In genomic region chr3:40527976-40528950, GRCm38 (mm10) we compare ENCODE assay signal across 14 mouse cellular contexts. TPM values are rescaled to one million over a fixed set of nuclear protein-coding genes. Genes with fewer than 3 reads are reported as not detected.
DNase-seq lines count a peak whose midpoint lies in the region; ATAC-seq and TF ChIP-seq lines count a peak whose summit lies in the region.
"Had no signal": no experiment of that assay in that cellular context is flagged by ENCODE, and none has a peak within 500 bp of the region (broad histone marks: within the 10 kb centered on the region; RNA-seq: fewer than 3 reads in every experiment).

No protein-coding gene starts in this region.

- 33% methylated on average over 9 of the region's 9 CpGs for WGBS in limb, embryonic 13.5 days
- WGBS in limb, embryonic 10.5 days: 34% methylated on average over 9 of the region's 9 CpGs
- 14% methylated on average over 9 of the region's 9 CpGs for WGBS in liver, embryonic 11.5 days

- in situ Hi-C loops in CH12.LX (cut with MboI; ENCODE audit: low pct_ligation_motif_present, low pct_unique_long_range_greater_than_20kb, low sequenced_read_pairs): no loop called here

- peak; percentile 16 to 22 for DNase-seq in cerebellum, postnatal 10 days
- DNase-seq in limb, embryonic 10.5 days (ENCODE audit: low spot score): no peak
- DNase-seq in CH12.LX (ENCODE audit: extremely low read depth): no peak
- no peak for DNase-seq in liver, embryonic 11.5 days (ENCODE audit: low spot score)
- no peak for DNase-seq in gastrocnemius, postnatal 36 days
- DNase-seq in frontal cortex, postnatal 14 days (ENCODE audit: low spot score in 2 of 2): no peak
- DNase-seq: cerebellum, adult 11 months; forebrain, postnatal 0 days had no signal

- TF ChIP-seq RAD21 in CH12.LX (IDR thresholded peaks at IDR 0.05; ENCODE audit: low read depth, low read length): no peak

- no peak for TF ChIP-seq EP300 in CH12.LX (IDR thresholded peaks at IDR 0.05; ENCODE audit: low read length)

- H3K27me3 ChIP-seq in limb, embryonic 13.5 days: peaks cover 47% of the 10 kb centered on the region
- peaks cover 68% of the 10 kb centered on the region for H3K27me3 ChIP-seq in limb, embryonic 10.5 days (ENCODE audit: low read depth, poor library complexity, severe bottlenecking)
- H3K27me3 ChIP-seq in CH12.LX (replicated peaks): no peaks in the 10 kb centered on the region
- peaks cover 21% of the 10 kb centered on the region for H3K27me3 ChIP-seq in liver, embryonic 11.5 days (replicated peaks; ENCODE audit: control insufficient read depth, insufficient read depth, low read length)

- 0 out of 2 replicates have a peak overlapping the region, but pooled peaks have one; percentile 9 for H3K4me2 ChIP-seq in limb, embryonic 13.5 days (replicated peaks)
- H3K4me2 ChIP-seq in CH12.LX (ENCODE audit: insufficient read depth, low read depth, poor library complexity, severe bottlenecking): peak overlapping the region; percentile 42; the same call in 1 of the 2 replicates
- peak overlapping the region; percentile 55 for H3K4me2 ChIP-seq in liver, embryonic 11.5 days
- H3K4me2 ChIP-seq: heart, embryonic 15.5 days; midbrain, embryonic 13.5 days had no signal

- H3K4me3 ChIP-seq in limb, embryonic 13.5 days: no peak overlapping the region
- H3K4me3 ChIP-seq in limb, embryonic 10.5 days: no peak overlapping the region
- H3K4me3 ChIP-seq in CH12.LX (replicated peaks in 1 of 3; ENCODE audit: low read depth in 2 of 3, low read length in 2 of 3, poor library complexity in 1 of 3): no peak overlapping the region
- H3K4me3 ChIP-seq in liver, embryonic 11.5 days (ENCODE audit: low read depth, low read length): peak overlapping the region; percentile 26; the same call in 1 of the 2 replicates
- H3K4me3 ChIP-seq: embryonic facial prominence, embryonic 10.5 days; heart, embryonic 15.5 days; left cerebral cortex, adult 2 months; midbrain, embryonic 13.5 days had no signal

- TF ChIP-seq CTCF in CH12.LX (conservative IDR thresholded peaks at IDR 0.05 in 1 of 2, IDR thresholded peaks at IDR 0.05 in 1 of 2; ENCODE audit: low read depth in 2 of 2, low read length in 2 of 2): no peak

- no peak overlapping the region for H3K9ac ChIP-seq in limb, embryonic 13.5 days
- no peak overlapping the region for H3K9ac ChIP-seq in CH12.LX (ENCODE audit: insufficient read depth, low read depth)
- H3K9ac ChIP-seq in liver, embryonic 11.5 days (ENCODE audit: low read depth, low read length): no peak overlapping the region; the same call in 1 of the 2 replicates
- H3K9ac ChIP-seq: forebrain, postnatal 0 days; heart, embryonic 15.5 days; midbrain, embryonic 13.5 days had no signal

- TF ChIP-seq POLR2A in CH12.LX (IDR thresholded peaks at IDR 0.05; ENCODE audit: low read depth, low read length): no peak

- H3K27ac ChIP-seq in limb, embryonic 13.5 days: no peak overlapping the region
- no peak overlapping the region for H3K27ac ChIP-seq in limb, embryonic 10.5 days
- no peak overlapping the region for H3K27ac ChIP-seq in CH12.LX (ENCODE audit: insufficient read depth, low read depth)
- no peak overlapping the region for H3K27ac ChIP-seq in liver, embryonic 11.5 days (ENCODE audit: low read depth, low read length)
- H3K27ac ChIP-seq: embryonic facial prominence, embryonic 10.5 days; heart, embryonic 15.5 days; left cerebral cortex, adult 2 months; midbrain, embryonic 13.5 days had no signal

- no peaks in the 10 kb centered on the region for H3K79me2 ChIP-seq in CH12.LX (replicated peaks; ENCODE audit: control insufficient read depth, extremely low read depth, insufficient read depth, poor library complexity, severe bottlenecking)

- intact Hi-C loops in gastrocnemius, postnatal 36 days (cut with DNase I): loop anchor here (5.0 kb wide), 1 partner anchor 219 kb away; no protein-coding TSS in a partner anchor

- no peak for ATAC-seq in cerebellum, adult (ENCODE audit: insufficient number of reproducible peaks, low FRiP score, low TSS enrichment)
- ATAC-seq in limb, embryonic 13.5 days (ENCODE audit: low FRiP score, low read depth): no peak
- ATAC-seq in liver, embryonic 11.5 days (replicated peaks; ENCODE audit: low FRiP score): peak; percentile 79
- ATAC-seq: forebrain, postnatal 0 days; midbrain, embryonic 13.5 days had no signal

- peaks cover 40% of the 10 kb centered on the region for H3K4me1 ChIP-seq in limb, embryonic 13.5 days
- H3K4me1 ChIP-seq in limb, embryonic 10.5 days: peaks cover 19% of the 10 kb centered on the region
- H3K4me1 ChIP-seq in CH12.LX (ENCODE audit: control insufficient read depth in 1 of 2, insufficient read depth in 2 of 2): peaks cover 8 to 21% of the 10 kb centered on the region in 2 experiments
- peaks cover 18% of the 10 kb centered on the region for H3K4me1 ChIP-seq in liver, embryonic 11.5 days (replicated peaks; ENCODE audit: control insufficient read depth, insufficient read depth, low read length)

- H3K9me3 ChIP-seq in limb, embryonic 13.5 days: peaks cover 4% of the 10 kb centered on the region; the same call in 1 of the 2 replicates
- no peaks in the 10 kb centered on the region for H3K9me3 ChIP-seq in limb, embryonic 10.5 days (replicated peaks)
- peaks cover 17% of the 10 kb centered on the region for H3K9me3 ChIP-seq in CH12.LX (replicated peaks; ENCODE audit: low read length)
- 0 out of 2 replicates have a peak, but pooled peaks cover 2% of the 10 kb centered on the region for H3K9me3 ChIP-seq in liver, embryonic 11.5 days (ENCODE audit: control insufficient read depth, low read length)
- H3K9me3 ChIP-seq: embryonic facial prominence, embryonic 10.5 days; heart, embryonic 15.5 days; midbrain, embryonic 13.5 days had no signal

- dilution Hi-C loops in CH12.LX (cut with MboI; ENCODE audit: extremely low pct_ligation_motif_present, extremely low pct_unique_long_range_greater_than_20kb, low sequenced_read_pairs): no loop called here

- H3K36me3 ChIP-seq in limb, embryonic 13.5 days: no peaks in the 10 kb centered on the region
- no peaks in the 10 kb centered on the region for H3K36me3 ChIP-seq in limb, embryonic 10.5 days
- H3K36me3 ChIP-seq in CH12.LX (replicated peaks in 1 of 2; ENCODE audit: control insufficient read depth in 1 of 2, insufficient read depth in 1 of 2, low read length in 1 of 2): no peaks in the 10 kb centered on the region
- no peaks in the 10 kb centered on the region for H3K36me3 ChIP-seq in liver, embryonic 11.5 days (ENCODE audit: control insufficient read depth, insufficient read depth, low read length)
- H3K36me3 ChIP-seq: embryonic facial prominence, embryonic 10.5 days; heart, embryonic 15.5 days; midbrain, embryonic 13.5 days had no signal

TF ChIP-seq in CH12.LX, 34 proteins besides CTCF, POLR2A, EP300 and RAD21:
- TF ChIP-seq ELF1 (IDR thresholded peaks at IDR 0.05; ENCODE audit: low read depth, low read length): no peak
- no peak for TF ChIP-seq MYC (IDR thresholded peaks at IDR 0.05; ENCODE audit: low read depth, low read length)
- TF ChIP-seq TCF12 (IDR thresholded peaks at IDR 0.05; ENCODE audit: low read depth, low read length): no peak
- TF ChIP-seq HCFC1 (IDR thresholded peaks at IDR 0.05; ENCODE audit: low read depth, low read length): no peak
- TF ChIP-seq MAFK (IDR thresholded peaks at IDR 0.05; ENCODE audit: insufficient replicate concordance, low read length): no peak
- no peak for TF ChIP-seq MXI1 (IDR thresholded peaks at IDR 0.05; ENCODE audit: low read depth, low read length)
- TF ChIP-seq E2F4 (IDR thresholded peaks at IDR 0.05; ENCODE audit: insufficient replicate concordance, low read depth, low read length): no peak
- no peak for TF ChIP-seq USF2 (conservative IDR thresholded peaks at IDR 0.05; ENCODE audit: low read depth, low read length)
- no peak for TF ChIP-seq MAX (IDR thresholded peaks at IDR 0.05; ENCODE audit: low read length)
- no peak for TF ChIP-seq NELFE (IDR thresholded peaks at IDR 0.05; ENCODE audit: low read depth, low read length)
- TF ChIP-seq ZMIZ1 (IDR thresholded peaks at IDR 0.05; ENCODE audit: low read depth, low read length): no peak
- TF ChIP-seq CHD2 (IDR thresholded peaks at IDR 0.05; ENCODE audit: low read length): no peak

RNA-seq across cellular contexts. Expression of gene Intu, which starts 2.8 kb away (rescaled TPM):
- 3.0 and 3.3 TPM in 2 replicates for polyA plus RNA-seq in limb, embryonic 13.5 days (2015; fragmentation: Nextera tagmentation; extraction: Ambion mirVana)
- polyA plus RNA-seq in limb, embryonic 10.5 days (2016; fragmentation: Nextera tagmentation; extraction: Ambion mirVana): 4.0 and 4.9 TPM in 2 replicates
- total RNA-seq in CH12.LX (2012; rRNA removed) (not detected in 2 replicates), CH12.LX (2014; rRNA removed) (not detected in 2 replicates)
- not detected in 2 replicates for polyA plus RNA-seq in CH12.LX (2012; ENCODE audit: insufficient read length, low read depth)
- 3.1 and 3.6 TPM in 2 replicates for polyA plus RNA-seq in liver, embryonic 11.5 days (2014; fragmentation: Nextera tagmentation; extraction: Ambion mirVana)
- 1 to 10 TPM; 1.0 to 1.8 TPM for total RNA-seq in gastrocnemius, postnatal 36 days (2021)

Comparison
In these comparisons a context has a peak if more than half of its experiments do, and no peak if none do; other contexts are left out.
1. DNase-seq: peak in cerebellum, postnatal 10 days (2 of 2); none in limb, embryonic 10.5 days (single experiment), CH12.LX (single experiment), liver, embryonic 11.5 days (single experiment), gastrocnemius, postnatal 36 days (0 of 2) and frontal cortex, postnatal 14 days (0 of 2).
2. Peak in every context shown above with its lines, with median percentiles within 50 percentile points of each other: H3K4me2 ChIP-seq.